Mouse (Mus musculus): ENCODE data around the gene Plk5. TPM values are rescaled to one million over a fixed set of nuclear protein-coding genes. Genes with fewer than 3 reads are reported as not detected.

The Plk5 gene
- 18.6 TPM for polyA plus RNA-seq (2015; fragmentation: Illumina TruSeq; extraction: RNeasy Lipid Tissue Mini Kit (QIAGEN cat#74804); ENCODE audit: low read depth, low replicate concordance)

GRCm38 (mm10) chr10:80356001-80356682 is at the start of gene Plk5:
Plk5 (plus strand) TSS chr10:80356459.

DNA sequence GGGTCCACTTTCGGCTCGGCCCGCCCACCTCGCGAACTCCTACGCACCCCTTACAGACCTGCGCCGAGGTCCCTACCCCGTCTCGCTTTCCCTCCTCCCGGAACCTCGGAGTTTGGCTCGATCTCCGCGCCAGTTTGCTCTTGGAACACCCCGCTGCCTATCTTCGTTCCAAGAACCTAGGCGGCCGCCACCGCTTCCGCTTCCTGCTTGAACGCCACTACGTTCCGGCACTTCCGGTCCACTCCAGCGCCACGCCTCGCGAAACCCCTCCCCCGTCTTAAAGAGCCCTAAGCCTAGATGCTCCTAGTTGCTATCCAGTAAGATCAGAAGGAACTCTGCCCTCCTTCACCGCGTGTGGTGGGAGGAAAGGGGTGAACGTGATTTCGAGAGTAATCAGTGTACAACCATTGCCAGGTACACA is 35.9 kb upstream of the Plk5 start, which contains the start of gene 2310011J03Rik:
TSS of gene 2310011J03Rik (minus strand) at position 198 of the 421 bp plus-strand sequence.

DNA sequence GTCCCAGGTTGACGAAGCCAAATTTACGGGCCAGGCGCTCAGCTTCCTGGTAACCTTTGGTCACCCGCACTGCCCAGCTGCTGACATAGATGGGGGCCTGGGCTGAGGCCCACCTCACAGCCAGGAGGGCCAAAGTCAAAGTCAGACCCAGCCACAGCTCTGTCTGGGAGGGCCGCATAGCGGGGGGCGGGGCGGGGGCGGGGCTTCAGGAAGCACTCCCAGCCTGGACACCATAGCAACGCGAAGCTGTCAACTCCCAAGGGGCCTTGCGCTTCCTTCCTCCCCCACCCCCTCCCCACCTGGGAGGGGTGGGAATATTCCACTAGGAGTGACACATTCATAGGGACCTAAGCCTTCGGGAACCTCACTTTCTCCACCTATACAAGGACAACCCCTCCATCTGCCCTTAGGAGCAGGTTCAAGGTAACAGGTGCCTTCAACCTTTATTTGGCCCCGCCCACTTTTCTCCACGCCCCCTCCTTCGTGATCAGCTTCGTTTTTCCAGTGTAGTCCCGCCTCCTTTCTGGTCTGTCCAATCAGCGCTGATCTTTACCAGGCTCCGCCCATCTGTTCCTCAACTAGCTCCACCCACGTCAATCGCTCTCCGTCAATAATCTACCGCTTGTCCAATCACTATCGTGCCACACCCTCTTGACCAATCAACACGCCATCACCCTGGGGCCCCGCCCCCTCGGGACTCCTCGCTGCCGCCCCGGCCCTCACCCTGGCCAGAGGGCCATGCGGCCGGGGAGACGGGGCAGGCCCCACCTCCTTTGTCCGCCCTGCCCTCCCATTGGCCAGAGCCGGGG is 26.8 kb upstream of the Plk5 start, which contains the start of the genes Pcsk4 and Reep6:
TSS of gene Pcsk4 (minus strand) at position 226 of the 809 bp plus-strand sequence.
TSS of gene Reep6 (plus strand) at position 681 of the 809 bp plus-strand sequence.

GRCm38 (mm10) chr10:80348244-80348781 is 7.9 kb upstream of the Plk5 start, which contains the start of gene Adamtsl5:
Adamtsl5 (minus strand) TSS chr10:80348412.

DNA sequence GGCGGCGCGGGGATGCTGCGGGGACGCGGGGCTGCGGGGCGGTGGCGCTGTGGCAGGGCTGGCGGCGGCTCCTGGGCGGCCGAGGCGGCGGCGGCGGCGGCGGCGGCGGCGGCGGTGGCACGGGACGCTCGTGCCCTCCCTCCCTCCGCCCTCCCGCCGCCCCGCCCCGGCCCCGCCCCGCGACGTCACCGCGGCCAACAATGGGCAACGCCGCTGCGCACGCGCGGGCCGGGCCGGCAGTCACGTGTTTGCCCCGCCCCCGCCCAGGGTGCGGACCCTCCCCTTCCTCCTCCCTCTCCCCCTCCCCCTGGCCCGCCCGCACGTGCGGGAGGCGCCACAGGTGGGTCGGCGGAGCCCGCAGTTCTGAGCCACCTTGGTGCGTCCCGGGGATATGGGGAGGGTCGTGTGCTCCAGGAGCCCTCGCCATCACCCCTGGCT is 31.3 kb downstream of the Plk5 start, which contains the start of gene Mex3d:
TSS of gene Mex3d (minus strand) at position 138 of the 438 bp plus-strand sequence.

DNA sequence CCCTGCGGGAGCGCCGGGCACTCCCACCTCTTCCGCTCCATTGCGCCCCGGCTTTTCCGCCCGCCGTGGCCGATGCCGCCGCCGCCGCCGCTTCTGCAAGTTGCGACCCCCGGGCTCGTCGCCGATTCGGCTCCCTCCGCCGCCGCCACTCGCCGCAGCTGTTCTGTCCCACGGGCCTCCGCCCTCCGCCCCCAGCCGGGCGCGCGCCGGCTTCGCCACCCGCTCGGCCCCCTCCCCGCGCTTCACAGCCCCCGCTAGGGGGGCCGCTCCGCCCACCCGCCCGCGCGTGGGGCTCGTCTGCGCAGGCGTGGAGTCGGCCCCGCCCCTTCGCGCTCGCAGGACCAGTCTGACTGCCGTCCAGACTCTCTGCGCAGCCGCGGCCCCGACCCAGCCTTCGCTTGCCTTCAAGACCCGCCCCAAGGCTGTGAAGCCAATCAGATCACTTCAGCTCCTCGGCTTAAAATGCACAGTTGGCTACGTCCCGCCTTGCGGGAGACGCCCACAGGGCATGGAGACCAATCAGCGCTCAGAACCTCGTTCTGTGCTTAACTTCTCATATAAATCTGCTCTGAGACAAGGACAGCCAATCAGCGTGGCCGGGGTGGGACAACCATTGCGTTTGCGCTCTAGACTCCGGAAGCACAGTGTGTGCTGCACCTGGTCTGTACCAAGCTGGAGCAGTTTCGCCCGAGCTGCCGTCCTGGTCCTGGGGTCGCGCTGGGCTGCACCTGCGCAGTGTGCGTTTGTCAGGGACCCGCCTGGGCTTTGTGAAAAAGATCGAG is 43.1 kb downstream of the Plk5 start, which contains the start of gene Mbd3:
TSS of gene Mbd3 (minus strand) at position 360 of the 782 bp plus-strand sequence.

GRCm38 (mm10) chr10:80406684-80407501 is 50.6 kb downstream of the Plk5 start, which contains the start of gene Uqcr11:
Uqcr11 (minus strand) TSS chr10:80406830.

Other genes starting within 250 kb of the Plk5 start
- gene Stk11, start 240.7 kb upstream of the Plk5 start, polyA plus RNA-seq (2015; fragmentation: Illumina TruSeq; extraction: RNeasy Lipid Tissue Mini Kit (QIAGEN cat#74804); ENCODE audit: low read depth, low replicate concordance) = 71.6 TPM
- gene Atp5d, start 217.8 kb upstream of the Plk5 start, polyA plus RNA-seq (2015; fragmentation: Illumina TruSeq; extraction: RNeasy Lipid Tissue Mini Kit (QIAGEN cat#74804); ENCODE audit: low read depth, low replicate concordance) = 443 TPM
- gene Cbarp, start 215.6 kb upstream of the Plk5 start, polyA plus RNA-seq (2015; fragmentation: Illumina TruSeq; extraction: RNeasy Lipid Tissue Mini Kit (QIAGEN cat#74804); ENCODE audit: low read depth, low replicate concordance) = 231 TPM
- 29.1 TPM for gene Midn, start 208.2 kb upstream of the Plk5 start, polyA plus RNA-seq (2015; fragmentation: Illumina TruSeq; extraction: RNeasy Lipid Tissue Mini Kit (QIAGEN cat#74804); ENCODE audit: low read depth, low replicate concordance)
- gene Cirbp, start 190.5 kb upstream of the Plk5 start, polyA plus RNA-seq (2015; fragmentation: Illumina TruSeq; extraction: RNeasy Lipid Tissue Mini Kit (QIAGEN cat#74804); ENCODE audit: low read depth, low replicate concordance) = 124 TPM
- gene 1600002K03Rik, start 183.5 kb upstream of the Plk5 start, polyA plus RNA-seq (2015; fragmentation: Illumina TruSeq; extraction: RNeasy Lipid Tissue Mini Kit (QIAGEN cat#74804); ENCODE audit: low read depth, low replicate concordance) = 10.3 TPM
- gene Efna2, start 177.0 kb upstream of the Plk5 start, polyA plus RNA-seq (2015; fragmentation: Illumina TruSeq; extraction: RNeasy Lipid Tissue Mini Kit (QIAGEN cat#74804); ENCODE audit: low read depth, low replicate concordance) = 4.6 TPM
- 25.9 TPM for gene Mum1, start 130.0 kb upstream of the Plk5 start, polyA plus RNA-seq (2015; fragmentation: Illumina TruSeq; extraction: RNeasy Lipid Tissue Mini Kit (QIAGEN cat#74804); ENCODE audit: low read depth, low replicate concordance)
- gene Ndufs7, start 107.3 kb upstream of the Plk5 start, polyA plus RNA-seq (2015; fragmentation: Illumina TruSeq; extraction: RNeasy Lipid Tissue Mini Kit (QIAGEN cat#74804); ENCODE audit: low read depth, low replicate concordance) = 264 TPM
- gene Gamt, start 95.4 kb upstream of the Plk5 start, polyA plus RNA-seq (2015; fragmentation: Illumina TruSeq; extraction: RNeasy Lipid Tissue Mini Kit (QIAGEN cat#74804); ENCODE audit: low read depth, low replicate concordance) = 26.5 TPM
- 59.3 TPM for gene Dazap1, start 95.0 kb upstream of the Plk5 start, polyA plus RNA-seq (2015; fragmentation: Illumina TruSeq; extraction: RNeasy Lipid Tissue Mini Kit (QIAGEN cat#74804); ENCODE audit: low read depth, low replicate concordance)
- 2,153 TPM for gene Rps15, start 64.0 kb upstream of the Plk5 start, polyA plus RNA-seq (2015; fragmentation: Illumina TruSeq; extraction: RNeasy Lipid Tissue Mini Kit (QIAGEN cat#74804); ENCODE audit: low read depth, low replicate concordance)
- 48.2 TPM for gene Apc2, start 60.5 kb upstream of the Plk5 start, polyA plus RNA-seq (2015; fragmentation: Illumina TruSeq; extraction: RNeasy Lipid Tissue Mini Kit (QIAGEN cat#74804); ENCODE audit: low read depth, low replicate concordance)
- 50.9 TPM for gene 2310011J03Rik, start 35.9 kb upstream of the Plk5 start, polyA plus RNA-seq (2015; fragmentation: Illumina TruSeq; extraction: RNeasy Lipid Tissue Mini Kit (QIAGEN cat#74804); ENCODE audit: low read depth, low replicate concordance)
- 5.7 TPM for gene Pcsk4, start 27.0 kb upstream of the Plk5 start, polyA plus RNA-seq (2015; fragmentation: Illumina TruSeq; extraction: RNeasy Lipid Tissue Mini Kit (QIAGEN cat#74804); ENCODE audit: low read depth, low replicate concordance)
- gene Reep6, start 26.5 kb upstream of the Plk5 start, polyA plus RNA-seq (2015; fragmentation: Illumina TruSeq; extraction: RNeasy Lipid Tissue Mini Kit (QIAGEN cat#74804); ENCODE audit: low read depth, low replicate concordance) = 6.6 TPM
- 3.8 TPM for gene Adamtsl5, start 8.0 kb upstream of the Plk5 start, polyA plus RNA-seq (2015; fragmentation: Illumina TruSeq; extraction: RNeasy Lipid Tissue Mini Kit (QIAGEN cat#74804); ENCODE audit: low read depth, low replicate concordance)
- gene Mex3d, start 31.2 kb downstream of the Plk5 start, polyA plus RNA-seq (2015; fragmentation: Illumina TruSeq; extraction: RNeasy Lipid Tissue Mini Kit (QIAGEN cat#74804); ENCODE audit: low read depth, low replicate concordance) = 8.2 TPM
- gene Mbd3, start 43.1 kb downstream of the Plk5 start, polyA plus RNA-seq (2015; fragmentation: Illumina TruSeq; extraction: RNeasy Lipid Tissue Mini Kit (QIAGEN cat#74804); ENCODE audit: low read depth, low replicate concordance) = 143 TPM
- gene Uqcr11, start 50.4 kb downstream of the Plk5 start, polyA plus RNA-seq (2015; fragmentation: Illumina TruSeq; extraction: RNeasy Lipid Tissue Mini Kit (QIAGEN cat#74804); ENCODE audit: low read depth, low replicate concordance) = 727 TPM
- gene Tcf3, start 77.2 kb downstream of the Plk5 start, polyA plus RNA-seq (2015; fragmentation: Illumina TruSeq; extraction: RNeasy Lipid Tissue Mini Kit (QIAGEN cat#74804); ENCODE audit: low read depth, low replicate concordance) = 15.2 TPM
- 0.09 TPM for gene Onecut3, start 138.4 kb downstream of the Plk5 start, polyA plus RNA-seq (2015; fragmentation: Illumina TruSeq; extraction: RNeasy Lipid Tissue Mini Kit (QIAGEN cat#74804); ENCODE audit: low read depth, low replicate concordance)
- 0.25 TPM for gene Atp8b3, start 182.7 kb downstream of the Plk5 start, polyA plus RNA-seq (2015; fragmentation: Illumina TruSeq; extraction: RNeasy Lipid Tissue Mini Kit (QIAGEN cat#74804); ENCODE audit: low read depth, low replicate concordance)
- gene Rexo1, start 205.1 kb downstream of the Plk5 start, polyA plus RNA-seq (2015; fragmentation: Illumina TruSeq; extraction: RNeasy Lipid Tissue Mini Kit (QIAGEN cat#74804); ENCODE audit: low read depth, low replicate concordance) = 25.2 TPM
- gene Klf16, start 220.9 kb downstream of the Plk5 start, polyA plus RNA-seq (2015; fragmentation: Illumina TruSeq; extraction: RNeasy Lipid Tissue Mini Kit (QIAGEN cat#74804); ENCODE audit: low read depth, low replicate concordance) = 35.5 TPM
- gene Abhd17a, start 233.9 kb downstream of the Plk5 start, polyA plus RNA-seq (2015; fragmentation: Illumina TruSeq; extraction: RNeasy Lipid Tissue Mini Kit (QIAGEN cat#74804); ENCODE audit: low read depth, low replicate concordance) = 172 TPM
- gene Scamp4, start 246.4 kb downstream of the Plk5 start, polyA plus RNA-seq (2015; fragmentation: Illumina TruSeq; extraction: RNeasy Lipid Tissue Mini Kit (QIAGEN cat#74804); ENCODE audit: low read depth, low replicate concordance) = 54.5 TPM
- 2.1 TPM for gene Adat3, start 246.4 kb downstream of the Plk5 start, polyA plus RNA-seq (2015; fragmentation: Illumina TruSeq; extraction: RNeasy Lipid Tissue Mini Kit (QIAGEN cat#74804); ENCODE audit: low read depth, low replicate concordance)
- 2.0 TPM for gene Gm49322, start 249.6 kb downstream of the Plk5 start, polyA plus RNA-seq (2015; fragmentation: Illumina TruSeq; extraction: RNeasy Lipid Tissue Mini Kit (QIAGEN cat#74804); ENCODE audit: low read depth, low replicate concordance)